Mouse (Mus musculus) neural tube, embryonic 15.5 days (tissue): ENCODE measurements at regions not wholly inside any gene's neighbourhood (a gene's known extent, or its start where the extent isn't known, plus 50 kb on each side); places are given as distances from the start of the nearest gene placed in this dataset.
A peak's percentile ranks its signal among the peaks of the same experiment; 100 is the strongest.

ENCODE experiments used
- ATAC-seq: fragments of 200-750 bp; cut with Nextera tagmentation; 2 replicates; pipeline ENCODE4 v1.8.0; 2017; ENCODE audit warnings: mild to moderate bottlenecking, moderate TSS enrichment, moderate library complexity; ENCODE audit not compliant: low FRiP score
- H3K27ac ChIP-seq: fragments of 300-500 bp; sonication (generic); replicated peaks from 2 replicates; pipeline ENCODE4 v1.5.1; 2015; ENCODE audit warnings: mild to moderate bottlenecking, inconsistent platforms
- H3K27me3 ChIP-seq: fragments of 300-500 bp; sonication (generic); replicated peaks from 2 replicates; pipeline ENCODE4 v1.6.1; 2015; ENCODE audit warnings: inconsistent platforms
- H3K36me3 ChIP-seq: fragments of 300-500 bp; sonication (generic); 2 replicates; pipeline ENCODE4 v1.6.1; 2015; ENCODE audit warnings: inconsistent platforms
- H3K4me1 ChIP-seq: fragments of 300-500 bp; sonication (generic); 2 replicates; pipeline ENCODE4 v1.6.1; 2015; ENCODE audit warnings: inconsistent platforms
- H3K4me2 ChIP-seq: fragments of 300-500 bp; sonication (generic); 2 replicates; pipeline ENCODE4 v1.6.1; 2015; ENCODE audit warnings: inconsistent platforms, mild to moderate bottlenecking, moderate library complexity
- H3K4me3 ChIP-seq: fragments of 300-500 bp; sonication (generic); replicated peaks from 2 replicates; pipeline ENCODE4 v1.5.1; 2015; ENCODE audit warnings: mild to moderate bottlenecking, inconsistent platforms
- H3K9ac ChIP-seq: fragments of 300-500 bp; sonication (generic); replicated peaks from 2 replicates; pipeline ENCODE4 v1.6.1; 2015; ENCODE audit warnings: mild to moderate bottlenecking, inconsistent platforms
- H3K9me3 ChIP-seq: fragments of 300-500 bp; sonication (generic); replicated peaks from 2 replicates; pipeline ENCODE4 v1.6.1; 2016; ENCODE audit warnings: inconsistent platforms
- WGBS: fragments of 180-500 bp; shearing (Covaris S2); methylation state at CpG from one replicate; pipeline ENCODE4 v1.1.7; 2015; ENCODE audit warnings: mixed read lengths; 5-methylcytosine and 5-hydroxymethylcytosine counted together

DNA sequence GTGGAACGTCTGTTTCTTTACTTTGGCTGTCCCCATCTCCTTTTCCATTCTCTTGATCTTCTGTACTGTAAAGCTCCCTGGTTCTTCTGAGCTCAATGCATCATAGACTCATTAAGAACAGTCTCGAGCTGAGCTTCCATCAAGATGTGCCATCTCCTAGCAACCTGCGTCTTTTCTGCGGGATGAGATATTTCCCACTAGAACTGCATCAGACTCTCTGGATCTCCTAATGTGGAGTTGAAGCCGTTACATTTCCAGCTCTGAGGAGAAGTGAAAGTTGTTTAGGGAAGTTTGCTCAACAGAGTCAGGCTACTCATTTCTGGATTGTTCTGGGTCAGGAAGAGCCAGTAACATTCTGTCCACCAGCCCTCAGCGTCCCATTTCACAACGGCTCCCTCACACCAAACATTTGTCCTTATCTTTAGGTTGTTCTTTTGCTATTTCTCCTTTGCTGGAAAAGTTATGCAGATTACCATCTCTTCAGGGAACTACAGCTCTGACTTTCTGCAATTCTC lies 119.4 kb upstream of the Zc3h12c start:
- H3K4me1 ChIP-seq, result 0 out of 2 replicates have a peak, but pooled peaks cover 3% of the 10 kb centered on the region
- 78% methylated on average over 7 of the region's 7 CpGs for WGBS
- H3K9ac ChIP-seq, result no peak overlapping the region
- peaks cover 4% of the 10 kb centered on the region; the same call in 1 of the 2 replicates for H3K27me3 ChIP-seq
- no peak for ATAC-seq
- no peak overlapping the region for H3K27ac ChIP-seq
- H3K36me3 ChIP-seq, result no peaks in the 10 kb centered on the region
- no peak overlapping the region for H3K4me3 ChIP-seq
- H3K9me3 ChIP-seq, result no peaks in the 10 kb centered on the region
- H3K4me2 ChIP-seq, result no peak overlapping the region

- WGBS, result 5% methylated on average over 10 of the region's 10 CpGs
- H3K9me3 ChIP-seq, result no peaks in the 10 kb centered on the region
- ATAC-seq, result no peak
- H3K4me2 ChIP-seq, result peak overlapping the region; percentile 62
- H3K27ac ChIP-seq, result no peak overlapping the region
- H3K4me3 ChIP-seq, result peak overlapping the region; percentile 31
- 0 out of 2 replicates have a peak, but pooled peaks cover 3% of the 10 kb centered on the region for H3K4me1 ChIP-seq
- peaks cover 4% of the 10 kb centered on the region; the same call in 1 of the 2 replicates for H3K27me3 ChIP-seq
- H3K9ac ChIP-seq, result peak overlapping the region; percentile 48; the same call in 1 of the 2 replicates
- H3K36me3 ChIP-seq, result no peaks in the 10 kb centered on the region
These were observed 118.9 kb upstream of the Zc3h12c start for GRCm38 (mm10) chr9:52287246-52287651.

- H3K4me2 ChIP-seq, result no peak overlapping the region
- 20% methylated on average over 1 of the region's 1 CpGs for WGBS
- H3K4me3 ChIP-seq, result no peak overlapping the region
- H3K27ac ChIP-seq, result no peak overlapping the region
- no peaks in the 10 kb centered on the region for H3K9me3 ChIP-seq
- no peaks in the 10 kb centered on the region for H3K36me3 ChIP-seq
- H3K9ac ChIP-seq, result no peak overlapping the region
- ATAC-seq, result no peak
- peaks cover 4% of the 10 kb centered on the region; the same call in 1 of the 2 replicates for H3K27me3 ChIP-seq
- 0 out of 2 replicates have a peak, but pooled peaks cover 4% of the 10 kb centered on the region for H3K4me1 ChIP-seq
These were observed 117.7 kb upstream of the Zc3h12c start for GRCm38 (mm10) chr9:52286104-52286503.

GRCm38 (mm10) chr9:52283558-52283957 lies 115.2 kb upstream of the Zc3h12c start:
- Histone ChIP-seq H3K4me3 (no peak overlapping the region), H3K36me3 (no peaks in the 10 kb centered on the region), H3K9me3 (no peaks in the 10 kb centered on the region), H3K9ac (no peak overlapping the region), H3K4me1 (0 out of 2 replicates have a peak, but pooled peaks cover 6% of the 10 kb centered on the region), H3K27ac (no peak overlapping the region), H3K27me3 (peaks cover 4% of the 10 kb centered on the region; the same call in 1 of the 2 replicates), H3K4me2 (no peak overlapping the region)
- WGBS, result 22% methylated on average over 2 of the region's 2 CpGs
- no peak for ATAC-seq

- no peak overlapping the region for H3K27ac ChIP-seq
- H3K9ac ChIP-seq, result no peak overlapping the region
- H3K4me2 ChIP-seq, result no peak overlapping the region
- peaks cover 16% of the 10 kb centered on the region for H3K4me1 ChIP-seq
- WGBS, result 61% methylated on average over 5 of the region's 5 CpGs
- H3K36me3 ChIP-seq, result no peaks in the 10 kb centered on the region
- H3K9me3 ChIP-seq, result no peaks in the 10 kb centered on the region
- H3K27me3 ChIP-seq, result no peaks in the 10 kb centered on the region
- H3K4me3 ChIP-seq, result no peak overlapping the region
- no peak for ATAC-seq
These were observed 112.6 kb upstream of the Zc3h12c start for GRCm38 (mm10) chr9:52280995-52281394.

DNA sequence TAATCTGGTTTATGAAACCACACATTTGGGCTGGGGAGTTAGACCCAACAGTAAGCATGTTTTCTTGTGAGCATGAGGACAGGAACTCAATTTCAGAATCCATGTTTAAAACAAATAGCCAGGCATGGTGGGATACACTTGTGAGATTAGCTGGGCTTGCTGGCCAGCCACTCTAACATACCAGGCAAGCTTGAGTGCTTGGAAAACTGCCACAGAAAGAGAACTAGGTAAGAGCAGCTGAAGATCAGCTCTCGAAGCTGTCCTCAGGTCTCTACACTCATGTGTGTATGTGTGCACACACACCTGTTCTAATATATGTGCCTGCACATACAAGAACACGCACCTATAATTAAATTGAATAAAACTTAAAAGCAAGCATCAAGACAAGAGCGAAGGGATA lies 112.2 kb upstream of the Zc3h12c start:
- no peak overlapping the region for H3K4me2 ChIP-seq
- no peaks in the 10 kb centered on the region for H3K27me3 ChIP-seq
- H3K36me3 ChIP-seq, result no peaks in the 10 kb centered on the region
- no peak overlapping the region for H3K27ac ChIP-seq
- H3K9me3 ChIP-seq, result no peaks in the 10 kb centered on the region
- WGBS, result 95% methylated on average over 3 of the region's 3 CpGs
- peaks cover 16% of the 10 kb centered on the region for H3K4me1 ChIP-seq
- no peak overlapping the region for H3K4me3 ChIP-seq
- no peak for ATAC-seq
- no peak overlapping the region for H3K9ac ChIP-seq

- no peak for ATAC-seq
- no peak overlapping the region for H3K4me2 ChIP-seq
These were observed 110.3 kb upstream of the Zc3h12c start for GRCm38 (mm10) chr9:52278701-52279023.

GRCm38 (mm10) chr9:52277954-52278700 lies 109.8 kb upstream of the Zc3h12c start:
- Histone ChIP-seq H3K36me3 (no peaks in the 10 kb centered on the region), H3K27me3 (no peaks in the 10 kb centered on the region), H3K4me1 (peaks cover 19% of the 10 kb centered on the region), H3K9ac (no peak overlapping the region), H3K9me3 (no peaks in the 10 kb centered on the region), H3K4me2 (peak overlapping the region; percentile 21; the same call in 1 of the 2 replicates), H3K4me3 (no peak overlapping the region), H3K27ac (no peak overlapping the region)
- WGBS, result 16% methylated on average over 14 of the region's 14 CpGs
- ATAC-seq, result no peak

More at GRCm38 (mm10) chr9:52278701-52279023, 110.3 kb upstream of the Zc3h12c start:
- no peaks in the 10 kb centered on the region for H3K36me3 ChIP-seq
- peaks cover 17% of the 10 kb centered on the region for H3K4me1 ChIP-seq
- H3K4me3 ChIP-seq, result no peak overlapping the region
- H3K9me3 ChIP-seq, result no peaks in the 10 kb centered on the region
- 24% methylated on average over 3 of the region's 3 CpGs for WGBS
- H3K9ac ChIP-seq, result no peak overlapping the region
- no peaks in the 10 kb centered on the region for H3K27me3 ChIP-seq
- no peak overlapping the region for H3K27ac ChIP-seq

DNA sequence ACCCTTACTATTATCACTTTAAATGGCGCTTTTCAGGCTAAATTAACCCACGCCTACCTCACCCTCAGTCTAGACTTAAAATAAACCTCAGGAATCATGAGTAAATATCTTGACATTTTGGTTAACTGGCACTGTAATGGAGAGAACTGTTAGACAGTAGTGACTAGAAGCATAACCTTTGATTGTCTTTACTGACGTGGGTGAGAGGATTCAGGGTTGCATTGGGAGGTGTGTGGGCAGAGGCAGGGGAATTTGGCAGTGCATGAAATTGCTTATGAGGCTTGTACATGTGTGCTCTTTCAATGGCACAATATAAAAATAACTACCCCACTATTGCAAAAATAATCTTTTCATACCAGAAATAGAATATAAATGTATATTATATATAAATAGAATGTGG lies 105.6 kb upstream of the Zc3h12c start:
- no peak for ATAC-seq
- H3K9ac ChIP-seq, result no peak overlapping the region
- 76% methylated on average over 3 of the region's 3 CpGs for WGBS
- no peaks in the 10 kb centered on the region for H3K36me3 ChIP-seq
- H3K4me1 ChIP-seq, result peaks cover 16% of the 10 kb centered on the region
- H3K27me3 ChIP-seq, result no peaks in the 10 kb centered on the region
- no peaks in the 10 kb centered on the region for H3K9me3 ChIP-seq
- no peak overlapping the region for H3K27ac ChIP-seq
- no peak overlapping the region for H3K4me2 ChIP-seq
- no peak overlapping the region for H3K4me3 ChIP-seq

- no peak overlapping the region for H3K4me2 ChIP-seq
- no peaks in the 10 kb centered on the region for H3K9me3 ChIP-seq
- peaks cover 7% of the 10 kb centered on the region; the same call in 1 of the 2 replicates for H3K4me1 ChIP-seq
- no peak overlapping the region for H3K4me3 ChIP-seq
- no peak overlapping the region for H3K9ac ChIP-seq
- no peak overlapping the region for H3K27ac ChIP-seq
- WGBS, result 57% methylated on average over 2 of the region's 2 CpGs
- H3K36me3 ChIP-seq, result no peaks in the 10 kb centered on the region
- no peak for ATAC-seq
- H3K27me3 ChIP-seq, result no peaks in the 10 kb centered on the region
These were observed 104.3 kb upstream of the Zc3h12c start for GRCm38 (mm10) chr9:52272668-52273067.

- Histone ChIP-seq H3K27me3 (no peaks in the 10 kb centered on the region), H3K9me3 (no peaks in the 10 kb centered on the region), H3K4me1 (0 out of 2 replicates have a peak, but pooled peaks cover 3% of the 10 kb centered on the region), H3K9ac (no peak overlapping the region), H3K4me2 (no peak overlapping the region), H3K36me3 (no peaks in the 10 kb centered on the region), H3K27ac (no peak overlapping the region), H3K4me3 (no peak overlapping the region)
- 95% methylated on average over 7 of the region's 7 CpGs for WGBS
- no peak for ATAC-seq
These were observed 103.2 kb upstream of the Zc3h12c start for GRCm38 (mm10) chr9:52271345-52272116.
